ENCODE assay signal across 8 mouse cellular contexts in genomic region chr11:94472916-94473706, GRCm38 (mm10). TPM values are rescaled to one million over a fixed set of nuclear protein-coding genes. Genes with fewer than 3 reads are reported as not detected.
DNase-seq lines count a peak whose midpoint lies in the region; ATAC-seq and TF ChIP-seq lines count a peak whose summit lies in the region.

No protein-coding gene starts in this region.

- no peaks in the 10 kb centered on the region for H3K36me3 ChIP-seq in hindbrain, embryonic 13.5 days
- H3K36me3 ChIP-seq in midbrain, postnatal 0 days (ENCODE audit: insufficient read depth, low read length): no peaks in the 10 kb centered on the region

- WGBS in hindbrain, embryonic 13.5 days: under 1% methylated on average over 50 of the region's 52 CpGs
- under 1% methylated on average over 44 of the region's 52 CpGs for WGBS in midbrain, postnatal 0 days
- WGBS in lung, adult 2 months: 2% methylated on average over 51 of the region's 52 CpGs

- H3K9me3 ChIP-seq in hindbrain, embryonic 13.5 days: no peaks in the 10 kb centered on the region
- H3K9me3 ChIP-seq in midbrain, postnatal 0 days (ENCODE audit: low read length): no peaks in the 10 kb centered on the region

- peak; percentile 15; the same call in 1 of the 2 replicates for ATAC-seq in hindbrain, embryonic 13.5 days (ENCODE audit: low FRiP score)
- ATAC-seq in midbrain, postnatal 0 days (ENCODE audit: low FRiP score): no peak
- no peak for ATAC-seq in monocyte, adult 5-6 weeks (replicated peaks; ENCODE audit: insufficient number of reproducible peaks, low FRiP score, low TSS enrichment, poor library complexity, severe bottlenecking)

- peak; percentile 53 for DNase-seq in cerebellum, adult 9-10 months
- no peak for DNase-seq in cerebellum, adult 9-11 months
- DNase-seq in right cerebral cortex, postnatal 25 days: peak; percentile 37
- DNase-seq in right cerebral cortex, adult 2 months (ENCODE audit: low spot score in 2 of 2): no peak
- DNase-seq in midbrain, postnatal 0 days (ENCODE audit: low spot score): peak; percentile 12
- DNase-seq in lung, adult 2 months: no peak

- no peak for TF ChIP-seq POLR2A in lung, adult 2 months (IDR thresholded peaks at IDR 0.05; ENCODE audit: borderline replicate concordance, extremely low read depth, low read depth, low read length)

- peak overlapping the region; percentile 93 for H3K4me3 ChIP-seq in hindbrain, embryonic 13.5 days
- peak overlapping the region; percentile 96 for H3K4me3 ChIP-seq in midbrain, postnatal 0 days (ENCODE audit: low read depth, low read length)
- H3K4me3 ChIP-seq in lung, adult 2 months (replicated peaks; ENCODE audit: extremely low read depth, low read depth, low read length): no peak overlapping the region

- no peak for TF ChIP-seq CTCF in midbrain, postnatal 0 days (IDR thresholded peaks at IDR 0.05)
- no peak for TF ChIP-seq CTCF in lung, adult 2 months (IDR thresholded peaks at IDR 0.05; ENCODE audit: insufficient read depth, low read length)

- H3K4me1 ChIP-seq in hindbrain, embryonic 13.5 days (replicated peaks): peaks cover 77% of the 10 kb centered on the region
- H3K4me1 ChIP-seq in midbrain, postnatal 0 days (ENCODE audit: insufficient read depth, low read length): peaks cover 25% of the 10 kb centered on the region
- H3K4me1 ChIP-seq in lung, adult 2 months (ENCODE audit: control insufficient read depth, insufficient read depth, low read length): peaks cover 4% of the 10 kb centered on the region; the same call in 1 of the 2 replicates

- H3K9ac ChIP-seq in hindbrain, embryonic 13.5 days: peak overlapping the region; percentile 98
- H3K9ac ChIP-seq in midbrain, postnatal 0 days (replicated peaks; ENCODE audit: low read length, poor library complexity, severe bottlenecking): peak overlapping the region; percentile 86

- peak overlapping the region; percentile 97 for H3K27ac ChIP-seq in hindbrain, embryonic 13.5 days
- H3K27ac ChIP-seq in midbrain, postnatal 0 days (ENCODE audit: low read depth, low read length): peak overlapping the region; percentile 67

- H3K4me2 ChIP-seq in hindbrain, embryonic 13.5 days: peak overlapping the region; percentile 94
- peak overlapping the region; percentile 87 for H3K4me2 ChIP-seq in midbrain, postnatal 0 days (ENCODE audit: low read depth, low read length, poor library complexity, severe bottlenecking)

- H3K27me3 ChIP-seq in hindbrain, embryonic 13.5 days: peaks cover 26% of the 10 kb centered on the region
- H3K27me3 ChIP-seq in midbrain, postnatal 0 days (ENCODE audit: insufficient read depth, low read length): 0 out of 2 replicates have a peak, but pooled peaks cover 5% of the 10 kb centered on the region

RNA-seq across cellular contexts. Expression of gene Cacna1g, which starts 0.9 kb away (rescaled TPM):
- polyA plus RNA-seq in hindbrain, embryonic 13.5 days (2015; fragmentation: Nextera tagmentation; extraction: Ambion mirVana): 13.6 and 14.2 TPM in 2 replicates
- total RNA-seq in midbrain, postnatal 0 days (2014; rRNA removed): 94.6 and 131 TPM in 2 replicates
- 13.0 and 13.2 TPM in 2 replicates for polyA plus RNA-seq in midbrain, postnatal 0 days (2015; fragmentation: Nextera tagmentation; extraction: Ambion mirVana)
- not detected in 3 replicates for total RNA-seq in monocyte, adult 5-6 weeks (2017)
- 3.5 and 4.3 TPM in 2 replicates for polyA plus RNA-seq in lung, adult 2 months (2012; rRNA removed)

RNA-seq across cellular contexts. Expression of gene Spata20, which starts 12.9 kb away (rescaled TPM):
- 0.17 and 0.56 TPM in 2 replicates for polyA plus RNA-seq in hindbrain, embryonic 13.5 days (2015; fragmentation: Nextera tagmentation; extraction: Ambion mirVana)
- total RNA-seq in midbrain, postnatal 0 days (2014; rRNA removed): 0.93 and 6.5 TPM in 2 replicates
- 1.2 and 1.3 TPM in 2 replicates for polyA plus RNA-seq in midbrain, postnatal 0 days (2015; fragmentation: Nextera tagmentation; extraction: Ambion mirVana)
- total RNA-seq in monocyte, adult 5-6 weeks (2017): 0.67 TPM in 1 of 3 replicates, not detected in the others
- 0.15 and 0.70 TPM in 2 replicates for polyA plus RNA-seq in lung, adult 2 months (2012; rRNA removed)

RNA-seq across cellular contexts. Expression of gene Epn3, which starts 26.7 kb away (rescaled TPM):
- polyA plus RNA-seq in hindbrain, embryonic 13.5 days (2015; fragmentation: Nextera tagmentation; extraction: Ambion mirVana): 0.44 and 0.90 TPM in 2 replicates
- total RNA-seq in midbrain, postnatal 0 days (2014; rRNA removed): 1.1 and 5.0 TPM in 2 replicates
- 0.92 and 1.4 TPM in 2 replicates for polyA plus RNA-seq in midbrain, postnatal 0 days (2015; fragmentation: Nextera tagmentation; extraction: Ambion mirVana)
- not detected in 3 replicates for total RNA-seq in monocyte, adult 5-6 weeks (2017)
- polyA plus RNA-seq in lung, adult 2 months (2012; rRNA removed): 60.0 and 62.2 TPM in 2 replicates

RNA-seq across cellular contexts. Expression of gene Mycbpap, which starts 48.4 kb away (rescaled TPM):
- polyA plus RNA-seq in hindbrain, embryonic 13.5 days (2015; fragmentation: Nextera tagmentation; extraction: Ambion mirVana): 3.2 and 3.8 TPM in 2 replicates
- 3.2 and 4.4 TPM in 2 replicates for total RNA-seq in midbrain, postnatal 0 days (2014; rRNA removed)
- polyA plus RNA-seq in midbrain, postnatal 0 days (2015; fragmentation: Nextera tagmentation; extraction: Ambion mirVana): 1.2 and 2.0 TPM in 2 replicates
- total RNA-seq in monocyte, adult 5-6 weeks (2017): 0.19 TPM in 1 of 3 replicates, not detected in the others
- polyA plus RNA-seq in lung, adult 2 months (2012; rRNA removed): 5.8 and 7.6 TPM in 2 replicates

Comparison
In these comparisons a context has a peak if more than half of its experiments do, and no peak if none do; other contexts are left out.
1. DNase-seq: peak in cerebellum, adult 9-10 months (single experiment), right cerebral cortex, postnatal 25 days (single experiment) and midbrain, postnatal 0 days (single experiment); none in cerebellum, adult 9-11 months (single experiment), right cerebral cortex, adult 2 months (0 of 2) and lung, adult 2 months (single experiment).
2. RNA of gene Epn3, which starts 26.7 kb away (polyA plus RNA-seq): 60.0 to 62.2 TPM in lung, adult 2 months; 0.92 to 1.4 TPM in midbrain, postnatal 0 days and 0.44 to 0.90 TPM in hindbrain, embryonic 13.5 days; every median in the first group is over 10 times any median in the second.